Mouse (Mus musculus) spleen, adult 2 months (tissue): ENCODE measurements around the gene Scamp5. TPM values are rescaled to one million over a fixed set of nuclear protein-coding genes. Genes with fewer than 3 reads are reported as not detected.

Experiments
- DNase-seq, 2 experiments: peaks; one replicate each; pipeline versions ENCODE4 v3.0.0 to v3.0.0-alpha.2; 2012 to 2021; ENCODE audit warnings: low spot score in 2 of 2, low read depth in 1 of 2
- H3K27ac ChIP-seq: fragments of 200-500 bp; 2 replicates; pipeline ENCODE4 v1.5.1; 2012; ENCODE audit warnings: low read length, inconsistent platforms; ENCODE audit not compliant: insufficient read depth
- H3K27me3 ChIP-seq: fragments of 200-500 bp; 2 replicates; pipeline ENCODE4 v1.6.1; 2012; ENCODE audit warnings: mild to moderate bottlenecking, moderate library complexity, low read length, inconsistent platforms; ENCODE audit not compliant: control insufficient read depth, insufficient read depth
- H3K36me3 ChIP-seq: fragments of 200-500 bp; 2 replicates; pipeline ENCODE4 v1.6.1; 2012; ENCODE audit warnings: mild to moderate bottlenecking, low read length, inconsistent platforms; ENCODE audit not compliant: control insufficient read depth, insufficient read depth
- H3K4me1 ChIP-seq: fragments of 200-500 bp; 2 replicates; pipeline ENCODE4 v1.6.1; 2011; ENCODE audit warnings: inconsistent platforms; ENCODE audit not compliant: control insufficient read depth, insufficient read depth, insufficient read length
- H3K4me3 ChIP-seq: fragments of 200-500 bp; 2 replicates; pipeline ENCODE4 v1.5.1; 2011; ENCODE audit warnings: mild to moderate bottlenecking, inconsistent platforms; ENCODE audit not compliant: insufficient read depth, insufficient read length; ENCODE audit errors: extremely low read depth
- CTCF ChIP-seq: fragments of 200-500 bp; IDR thresholded peaks from 2 replicates; pipeline ENCODE4 v1.5.1; 2011; ENCODE audit warnings: mild to moderate bottlenecking, inconsistent platforms; ENCODE audit not compliant: insufficient read depth, insufficient read length, insufficient replicate concordance; ENCODE audit errors: extremely low read depth
- POLR2A ChIP-seq: fragments of 200-500 bp; IDR thresholded peaks from 2 replicates; pipeline ENCODE4 v1.6.1; 2011; ENCODE audit warnings: low read depth, low read length, inconsistent platforms
- WGBS: fragments of 180-500 bp; shearing (Covaris S2); methylation state at CpG from one replicate; pipeline ENCODE4 v1.1.7; 2018; 5-methylcytosine and 5-hydroxymethylcytosine counted together
- polyA plus RNA-seq: library from polyadenylated mRNA; depleted of rRNA; stranded (reverse); fragments of >200 nt; gene quantifications from 2 replicates; pipeline ENCODE4 v1.2.3, GENCODE M21; 2012

Scamp5 gene
- polyA plus RNA-seq, 1 experiment, result 19.3 TPM

DNA sequence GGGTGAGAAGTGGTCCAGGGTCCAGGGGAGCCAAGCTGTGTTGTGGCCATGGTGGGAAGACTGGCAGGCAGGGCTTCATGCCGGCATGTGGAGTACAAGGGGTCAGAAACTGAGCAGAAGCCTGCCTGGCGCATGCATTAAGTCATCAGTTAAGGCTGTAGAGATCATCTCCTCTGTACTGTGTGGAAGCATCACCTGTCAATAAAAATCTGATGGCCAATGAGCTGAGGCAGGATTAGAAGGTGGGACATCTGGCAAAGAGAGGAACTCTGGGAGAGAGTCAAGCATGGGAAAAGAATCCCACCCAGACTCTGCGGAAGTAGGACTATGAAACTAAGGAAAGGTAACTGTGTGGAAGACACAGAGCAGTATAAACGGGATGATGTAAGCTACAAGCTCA is 14.3 kb downstream of the Scamp5 start:
- Histone ChIP-seq H3K27me3 (no peaks in the 10 kb centered on the region), H3K36me3 (no peaks in the 10 kb centered on the region), H3K27ac (no peak overlapping the region), H3K4me3 (no peak overlapping the region), H3K4me1 (no peaks in the 10 kb centered on the region)
- 86% methylated on average over 4 of the region's 4 CpGs for WGBS
- no peak for DNase-seq
- no peak for TF ChIP-seq POLR2A

DNA sequence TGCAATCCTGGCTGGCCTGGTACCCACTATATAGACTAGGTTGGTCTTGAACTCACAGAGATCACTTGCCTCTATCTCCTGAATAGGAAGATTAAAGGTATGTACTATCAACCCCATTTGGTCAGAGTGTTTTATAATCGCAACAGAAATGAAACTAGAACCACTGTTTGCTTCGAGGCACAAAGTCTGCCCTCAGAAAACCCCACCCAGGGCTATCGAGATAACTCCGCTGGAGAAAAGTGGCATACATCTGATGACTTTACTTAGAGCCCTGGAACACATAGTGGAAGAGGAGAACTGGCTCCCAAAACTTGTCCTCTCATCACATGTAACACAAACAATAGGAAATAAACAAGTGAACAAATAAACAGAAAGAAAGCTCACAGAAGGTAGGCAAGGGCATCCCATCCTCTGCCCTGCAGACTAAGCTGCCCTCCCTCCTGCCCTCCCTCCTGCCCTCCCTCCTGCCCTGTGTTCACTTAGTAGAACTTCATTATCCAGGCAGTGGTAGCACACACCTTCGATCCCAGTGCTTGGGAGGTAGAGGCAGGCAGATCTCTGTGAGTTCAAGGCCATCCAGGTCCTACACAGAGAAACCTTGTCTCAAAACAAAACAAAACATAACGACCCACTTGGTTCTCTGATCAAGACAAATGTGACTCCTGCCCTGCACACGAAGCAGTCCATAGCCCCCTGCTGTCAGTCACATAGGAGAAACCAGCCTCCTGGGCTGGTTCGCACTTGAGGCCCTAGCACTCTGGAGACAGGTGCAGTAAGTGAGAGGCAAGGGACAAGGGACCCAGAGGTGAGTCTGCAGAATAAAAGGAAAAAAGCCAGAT is 15.0 kb downstream of the Scamp5 start:
- WGBS, result 78% methylated on average over 8 of the region's 8 CpGs
- H3K4me3 ChIP-seq, result no peak overlapping the region
- no peak for DNase-seq
- H3K36me3 ChIP-seq, result no peaks in the 10 kb centered on the region
- no peaks in the 10 kb centered on the region for H3K4me1 ChIP-seq
- no peak for TF ChIP-seq POLR2A
- no peak for TF ChIP-seq CTCF
- no peaks in the 10 kb centered on the region for H3K27me3 ChIP-seq
- no peak overlapping the region for H3K27ac ChIP-seq

DNA sequence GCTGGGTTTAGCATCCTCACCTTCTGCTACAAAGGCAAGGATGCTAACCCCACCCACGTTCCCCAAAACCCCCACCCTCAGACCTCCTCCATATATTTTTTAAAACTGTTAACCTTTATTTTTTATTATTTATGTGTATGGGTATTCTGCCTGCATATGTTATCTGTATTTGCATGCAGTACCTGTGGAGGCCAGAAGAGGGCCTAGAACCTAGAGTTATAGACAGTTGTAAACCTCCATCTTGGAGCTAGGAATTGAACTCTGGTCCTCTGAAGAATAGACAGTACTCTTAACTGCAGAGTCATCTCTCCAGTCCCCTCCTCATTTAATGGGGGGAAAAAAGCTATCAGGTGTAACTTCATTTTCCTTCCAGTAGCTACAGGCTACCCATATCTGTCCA is 18.1 kb downstream of the Scamp5 start:
- Histone ChIP-seq H3K36me3 (no peaks in the 10 kb centered on the region), H3K4me1 (no peaks in the 10 kb centered on the region), H3K4me3 (no peak overlapping the region), H3K27me3 (no peaks in the 10 kb centered on the region), H3K27ac (no peak overlapping the region)
- TF ChIP-seq POLR2A, result no peak
- TF ChIP-seq CTCF, result no peak
- no peak for DNase-seq
- 74% methylated on average over 1 of the region's 1 CpGs for WGBS

DNA sequence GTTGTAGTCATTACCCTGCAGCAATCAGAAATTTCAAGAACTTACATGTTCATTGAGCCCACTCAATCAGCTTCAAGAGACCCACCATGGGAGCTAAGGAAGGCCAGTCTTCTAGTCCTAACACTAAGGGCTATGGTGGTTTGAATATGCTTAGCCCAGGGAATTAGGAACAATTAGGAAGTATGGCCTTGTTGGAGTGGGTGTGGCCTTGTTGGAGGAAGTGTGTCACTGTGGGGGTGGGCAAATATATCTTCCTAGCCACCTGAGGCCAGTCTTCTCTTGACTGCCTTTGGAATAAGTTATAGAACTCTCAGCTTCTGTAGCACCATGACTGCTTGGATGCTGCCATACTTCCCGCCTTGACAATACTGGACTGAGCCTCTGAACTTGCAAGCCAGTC is 27.2 kb downstream of the Scamp5 start:
- TF ChIP-seq CTCF, result no peak
- TF ChIP-seq POLR2A, result no peak
- Histone ChIP-seq H3K27me3 (no peaks in the 10 kb centered on the region), H3K4me1 (peaks cover 3% of the 10 kb centered on the region; the same call in 1 of the 2 replicates), H3K4me3 (no peak overlapping the region), H3K36me3 (no peaks in the 10 kb centered on the region), H3K27ac (no peak overlapping the region)
- no peak for DNase-seq
- WGBS, result 100% methylated on average over 1 of the region's 1 CpGs

DNA sequence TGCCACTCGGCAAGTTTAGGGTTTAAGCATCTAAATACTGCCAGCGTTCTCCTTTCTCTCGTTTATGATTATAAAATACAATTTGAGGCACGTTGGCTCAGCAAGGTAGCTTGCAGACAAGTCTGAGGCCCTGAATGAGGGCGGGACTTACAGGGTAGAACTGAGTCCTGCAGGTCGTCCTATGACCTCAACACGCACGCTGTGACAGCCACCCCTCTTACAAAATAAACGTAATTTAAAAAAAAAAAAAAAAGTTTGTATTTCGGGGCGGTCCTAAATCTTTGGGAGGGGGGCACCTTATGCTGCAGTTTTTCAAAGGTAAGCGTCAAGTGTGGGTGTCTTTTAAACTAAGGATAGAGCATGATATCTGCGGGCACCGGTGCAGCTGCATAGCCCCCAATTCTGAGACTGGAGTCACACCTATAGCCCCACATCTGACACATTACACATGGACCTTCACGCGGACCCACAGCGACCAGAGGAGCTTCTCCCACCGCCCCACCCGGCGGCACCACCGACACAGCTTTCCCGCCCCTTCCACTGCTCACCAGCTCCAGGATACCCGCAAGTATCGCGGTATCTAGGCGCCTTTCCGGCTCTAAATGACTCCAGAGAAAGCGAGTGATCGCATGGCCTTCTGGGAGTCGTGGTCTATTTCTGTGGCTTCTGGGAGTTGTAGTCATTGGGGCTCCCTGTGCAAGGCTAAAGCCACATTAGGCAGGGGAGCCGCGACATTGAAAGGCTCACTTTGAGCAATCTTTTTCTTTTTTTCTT is 28.2 kb downstream of the Scamp5 start, which contains the start of gene Ppcdc:
TSS of gene Ppcdc (minus strand) at position 603 of the 774 bp plus-strand sequence.
- Histone ChIP-seq H3K27me3 (no peaks in the 10 kb centered on the region), H3K36me3 (no peaks in the 10 kb centered on the region), H3K4me1 (peaks cover 3% of the 10 kb centered on the region; the same call in 1 of the 2 replicates), H3K27ac (peak within 1 kb of the TSS; percentile 94), H3K4me3 (peak within 1 kb of the TSS; percentile 93)
- TF ChIP-seq CTCF (no peak), POLR2A (peak; percentile 68)
- DNase-seq, result peak; percentile 91 to 92
- WGBS, result 2% methylated on average over 32 of the region's 32 CpGs

DNA sequence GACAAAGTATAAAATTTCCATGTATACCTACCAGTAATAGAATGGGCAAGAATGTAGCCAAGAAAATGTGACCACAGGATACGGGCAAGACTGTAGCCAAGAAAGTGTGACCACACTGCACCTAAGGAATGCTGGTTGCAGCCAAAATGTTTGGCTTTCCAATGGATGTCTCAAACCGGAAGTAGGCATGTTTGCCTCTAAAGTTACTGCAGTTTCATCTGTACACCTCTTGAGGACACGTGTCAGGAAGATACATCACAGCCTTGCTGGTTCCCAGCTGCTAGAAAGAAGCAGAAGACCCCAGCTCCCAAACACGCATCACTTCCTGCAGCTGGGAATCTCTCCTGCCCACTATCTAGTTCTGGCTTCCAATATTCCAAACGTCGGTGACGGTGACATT is 28.8 kb downstream of the Scamp5 start:
- H3K4me1 ChIP-seq, result peaks cover 3% of the 10 kb centered on the region; the same call in 1 of the 2 replicates
- no peaks in the 10 kb centered on the region for H3K27me3 ChIP-seq
- H3K27ac ChIP-seq, result 0 out of 2 replicates have a peak overlapping the region, but pooled peaks have one; percentile 94
- 36% methylated on average over 7 of the region's 7 CpGs for WGBS
- TF ChIP-seq CTCF (no peak), POLR2A (no peak)
- DNase-seq, result no peak
- no peak overlapping the region for H3K4me3 ChIP-seq
- H3K36me3 ChIP-seq, result no peaks in the 10 kb centered on the region
